Comparison of ENCODE assay signal across 26 mouse cellular contexts in the genomic region with DNA sequence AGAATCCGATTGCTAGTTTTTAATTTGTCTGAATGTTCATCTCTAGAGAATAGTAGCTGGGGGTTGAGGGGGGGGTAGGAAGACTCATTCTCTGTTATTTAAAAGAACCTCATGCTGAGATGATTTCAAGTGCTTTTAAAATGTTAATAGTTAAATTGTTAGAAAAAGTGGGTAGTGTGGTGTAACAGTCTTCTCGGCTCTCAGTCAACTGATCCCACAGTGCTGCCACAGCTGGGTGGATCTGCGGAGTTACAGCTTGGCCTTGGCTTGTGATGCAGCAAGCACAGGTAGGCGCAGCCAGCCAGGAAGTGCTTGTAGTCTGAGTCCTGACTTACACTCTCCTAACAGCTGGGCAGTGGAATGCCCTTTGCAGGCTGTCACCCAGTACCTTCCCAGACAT.
A peak's percentile ranks its signal among the peaks of the same experiment; 100 is the strongest.
DNase-seq lines count a peak whose midpoint lies in the region; ATAC-seq and TF ChIP-seq lines count a peak whose summit lies in the region.
"Had no signal": no experiment of that assay in that cellular context is flagged by ENCODE, and none has a peak within 500 bp of the region (broad histone marks: within the 10 kb centered on the region; RNA-seq: fewer than 3 reads in every experiment).

No protein-coding gene starts in this region.

- no peaks in the 10 kb centered on the region for H3K9me3 ChIP-seq in forebrain, embryonic 13.5 days (replicated peaks)
- H3K9me3 ChIP-seq in forebrain, embryonic 15.5 days, result no peaks in the 10 kb centered on the region
- H3K9me3 ChIP-seq in lung, embryonic 16.5 days (ENCODE audit: control insufficient read depth, low read length), result no peaks in the 10 kb centered on the region
- H3K9me3 ChIP-seq: embryonic facial prominence, embryonic 12.5 days; heart, embryonic 10.5 days; limb, embryonic 10.5 days; liver, embryonic 15.5 days had no signal

- H3K4me2 ChIP-seq in forebrain, embryonic 13.5 days, result no peak overlapping the region
- H3K4me2 ChIP-seq in forebrain, embryonic 15.5 days (replicated peaks), result no peak overlapping the region
- H3K4me2 ChIP-seq in lung, embryonic 16.5 days (ENCODE audit: low read depth, low read length), result no peak overlapping the region
- H3K4me2 ChIP-seq: embryonic facial prominence, embryonic 12.5 days; liver, embryonic 15.5 days had no signal

- no peaks in the 10 kb centered on the region for H3K36me3 ChIP-seq in forebrain, embryonic 13.5 days (ENCODE audit: poor library complexity, severe bottlenecking)
- H3K36me3 ChIP-seq in forebrain, embryonic 15.5 days, result no peaks in the 10 kb centered on the region
- H3K36me3 ChIP-seq in lung, embryonic 16.5 days (ENCODE audit: control insufficient read depth, insufficient read depth, low read length), result no peaks in the 10 kb centered on the region
- no peaks in the 10 kb centered on the region for H3K36me3 ChIP-seq in thymus, adult 2 months (ENCODE audit: control insufficient read depth, insufficient read depth, low read length)
- H3K36me3 ChIP-seq: embryonic facial prominence, embryonic 12.5 days; heart, embryonic 10.5 days; limb, embryonic 10.5 days; liver, embryonic 15.5 days had no signal

- ATAC-seq in forebrain, embryonic 13.5 days, result peak; percentile 52; the same call in 1 of the 2 replicates
- no peak for ATAC-seq in forebrain, embryonic 15.5 days (replicated peaks)
- 0 out of 2 replicates have a peak, but pooled peaks have one; percentile 20 for ATAC-seq in lung, embryonic 16.5 days (ENCODE audit: low read depth)
- no peak for ATAC-seq in granulocyte monocyte progenitor cell, adult 5-6 weeks (replicated peaks; ENCODE audit: poor library complexity, severe bottlenecking)
- ATAC-seq: activated CD4-positive, CD25-positive, alpha-beta regulatory T cell, adult 4 months; lung, postnatal 0 days; midbrain, embryonic 16.5 days; Patski had no signal

- no peak for TF ChIP-seq CTCF in thymus, adult 2 months (IDR thresholded peaks at IDR 0.05; ENCODE audit: borderline replicate concordance, control insufficient read depth, extremely low read depth, insufficient read depth, low read length, poor library complexity)

- no peak overlapping the region; the same call in 1 of the 2 replicates for H3K9ac ChIP-seq in forebrain, embryonic 13.5 days
- H3K9ac ChIP-seq in forebrain, embryonic 15.5 days (replicated peaks), result no peak overlapping the region
- no peak overlapping the region for H3K9ac ChIP-seq in lung, embryonic 16.5 days (ENCODE audit: low read length)
- H3K9ac ChIP-seq: embryonic facial prominence, embryonic 12.5 days; liver, embryonic 15.5 days had no signal

- H3K27me3 ChIP-seq in forebrain, embryonic 13.5 days, result no peaks in the 10 kb centered on the region
- no peaks in the 10 kb centered on the region for H3K27me3 ChIP-seq in forebrain, embryonic 15.5 days
- H3K27me3 ChIP-seq in lung, embryonic 16.5 days (ENCODE audit: control insufficient read depth, insufficient read depth, low read depth, low read length), result no peaks in the 10 kb centered on the region
- no peaks in the 10 kb centered on the region for H3K27me3 ChIP-seq in thymus, adult 2 months (ENCODE audit: control insufficient read depth, insufficient read depth, low read length)
- H3K27me3 ChIP-seq: embryonic facial prominence, embryonic 12.5 days; liver, embryonic 15.5 days; Patski had no signal

- no peak for TF ChIP-seq POLR2A in thymus, adult 2 months (IDR thresholded peaks at IDR 0.05; ENCODE audit: control insufficient read depth, extremely low read depth, insufficient read depth, low read length, poor library complexity)

- H3K4me3 ChIP-seq in forebrain, embryonic 13.5 days, result no peak overlapping the region
- no peak overlapping the region for H3K4me3 ChIP-seq in forebrain, embryonic 15.5 days
- no peak overlapping the region for H3K4me3 ChIP-seq in lung, embryonic 16.5 days (ENCODE audit: low read length)
- H3K4me3 ChIP-seq in thymus, adult 2 months (ENCODE audit: control insufficient read depth, insufficient read depth, low read length), result no peak overlapping the region
- H3K4me3 ChIP-seq: embryonic facial prominence, embryonic 12.5 days; heart, embryonic 10.5 days; layer of hippocampus, adult 2 months; limb, embryonic 10.5 days; liver, embryonic 15.5 days had no signal

- no peak for DNase-seq in lung, adult 18-20 months
- DNase-seq in thymus, postnatal 4 days, result peak; percentile 23
- DNase-seq in thymus, adult 2 months, result no peak
- DNase-seq: adrenal gland, adult 8-10 months; cerebellum, adult 18-20 months; cerebellum, postnatal 25 days; kidney, adult 8-10 months; kidney, postnatal 25 days; liver; right cerebral cortex, postnatal 14 days; thymus, postnatal 25 days had no signal

- 72% methylated on average over 4 of the region's 4 CpGs for WGBS in forebrain, embryonic 13.5 days
- WGBS in forebrain, embryonic 15.5 days, result 58% methylated on average over 4 of the region's 4 CpGs
- 74% methylated on average over 4 of the region's 4 CpGs for WGBS in lung, embryonic 16.5 days
- WGBS in thymus, adult 2 months, result 54% methylated on average over 4 of the region's 4 CpGs

- 0 out of 2 replicates have a peak, but pooled peaks cover 15% of the 10 kb centered on the region for H3K4me1 ChIP-seq in forebrain, embryonic 13.5 days
- H3K4me1 ChIP-seq in forebrain, embryonic 15.5 days, result peaks cover 4% of the 10 kb centered on the region; the same call in 1 of the 2 replicates
- no peaks in the 10 kb centered on the region for H3K4me1 ChIP-seq in lung, embryonic 16.5 days (replicated peaks; ENCODE audit: control insufficient read depth, insufficient read depth, low read length)
- H3K4me1 ChIP-seq in thymus, adult 2 months (replicated peaks; ENCODE audit: control insufficient read depth, insufficient read depth, low read length), result peaks cover 10% of the 10 kb centered on the region
- H3K4me1 ChIP-seq: heart, embryonic 10.5 days; liver, embryonic 15.5 days had no signal

- no peak overlapping the region for H3K27ac ChIP-seq in forebrain, embryonic 13.5 days
- no peak overlapping the region for H3K27ac ChIP-seq in forebrain, embryonic 15.5 days (replicated peaks)
- no peak overlapping the region for H3K27ac ChIP-seq in lung, embryonic 16.5 days (ENCODE audit: low read length)
- H3K27ac ChIP-seq in thymus, adult 2 months (ENCODE audit: control insufficient read depth, insufficient read depth, low read length), result no peak overlapping the region
- H3K27ac ChIP-seq: embryonic facial prominence, embryonic 12.5 days; heart, embryonic 10.5 days; layer of hippocampus, adult 2 months; limb, embryonic 10.5 days; liver, embryonic 15.5 days; macrophage; stomach, postnatal 0 days had no signal

Comparison
In these comparisons a context has a peak if more than half of its experiments do, and no peak if none do; other contexts are left out.
1. ATAC-seq: peak in forebrain, embryonic 13.5 days (single experiment) and lung, embryonic 16.5 days (single experiment); none in forebrain, embryonic 15.5 days (single experiment) and granulocyte monocyte progenitor cell, adult 5-6 weeks (single experiment).